Mouse (Mus musculus) ovary, adult 18-20 months (tissue): ENCODE data around the gene Gm20547.
"Not testable (repeated sequence)": the region's sequence is repeated elsewhere in the genome, so short reads cannot be mapped to it uniquely, and the experiment has no call there.

ENCODE experiments used
- DNase-seq: peaks from one replicate; pipeline ENCODE4 v3.0.0; 2022; ENCODE audit warnings: low spot score, mixed read lengths

Gene Gm20547

DNA sequence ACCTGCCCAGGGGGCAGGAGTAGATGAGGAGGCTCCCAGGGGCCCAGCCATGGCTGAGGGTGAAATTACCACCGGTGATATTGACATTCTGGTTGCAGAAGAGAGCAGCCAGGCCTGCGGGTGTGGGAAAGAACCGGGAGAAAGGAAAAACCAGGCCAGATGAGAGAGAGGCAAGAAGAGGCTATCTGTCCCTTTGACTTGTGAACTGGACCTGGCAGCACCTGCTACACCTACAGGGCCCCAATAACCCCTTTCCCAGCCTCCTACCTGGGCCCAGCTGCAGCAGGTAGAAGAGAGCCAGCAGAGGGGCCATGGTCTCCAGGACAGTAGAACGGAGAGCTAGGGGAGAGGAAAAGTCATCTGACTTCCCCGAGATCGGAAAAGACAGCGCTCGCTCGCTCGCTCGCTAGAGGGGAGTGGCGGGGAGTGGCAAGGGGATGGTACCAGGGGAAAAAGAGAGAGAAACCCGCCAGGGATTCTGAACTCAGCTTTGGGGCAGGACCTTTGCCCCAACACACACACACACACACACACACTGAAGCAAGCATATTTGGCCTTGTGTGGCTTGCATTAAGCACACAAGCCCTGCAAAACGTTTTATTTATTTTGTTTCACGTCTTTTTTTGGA is at the start of gene Gm20547:
TSS of gene Gm20547 (minus strand) at position 360 of the 628 bp plus-strand sequence.
- no peak for DNase-seq

DNA sequence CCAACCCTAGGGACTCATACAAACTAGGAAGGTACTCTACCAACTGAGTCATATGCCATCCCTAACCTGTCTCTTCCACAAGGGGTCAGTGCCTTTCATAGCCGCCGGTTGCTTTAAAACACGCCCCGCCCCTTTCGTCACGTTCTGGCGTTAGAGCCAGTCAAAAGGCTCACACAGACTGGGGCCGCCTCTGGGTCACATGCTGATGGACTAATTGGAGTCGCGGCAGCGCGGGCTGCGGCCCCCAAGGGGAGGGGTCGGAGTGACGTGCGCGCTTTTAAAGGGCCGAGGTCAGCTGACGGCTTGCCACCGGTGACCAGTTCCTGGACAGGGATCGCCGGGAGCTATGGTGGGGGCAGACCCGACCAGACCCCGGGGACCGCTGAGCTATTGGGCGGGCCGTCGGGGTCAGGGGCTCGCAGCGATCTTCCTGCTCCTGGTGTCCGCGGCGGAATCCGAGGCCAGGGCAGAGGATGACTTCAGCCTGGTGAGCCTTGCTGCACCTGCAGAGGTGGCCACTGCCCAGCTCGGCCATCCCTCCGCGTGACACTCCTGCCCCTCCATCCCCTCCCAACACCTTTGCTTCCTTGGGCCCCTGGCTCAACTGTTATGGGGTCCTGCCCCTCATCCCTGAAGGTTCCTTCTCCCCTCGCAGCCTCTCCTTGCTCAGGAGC is 49.4 kb upstream of the Gm20547 start, which contains the start of gene Neu1:
TSS of gene Neu1 (plus strand) at position 193 of the 674 bp plus-strand sequence.
- DNase-seq = peak; percentile 97

DNA sequence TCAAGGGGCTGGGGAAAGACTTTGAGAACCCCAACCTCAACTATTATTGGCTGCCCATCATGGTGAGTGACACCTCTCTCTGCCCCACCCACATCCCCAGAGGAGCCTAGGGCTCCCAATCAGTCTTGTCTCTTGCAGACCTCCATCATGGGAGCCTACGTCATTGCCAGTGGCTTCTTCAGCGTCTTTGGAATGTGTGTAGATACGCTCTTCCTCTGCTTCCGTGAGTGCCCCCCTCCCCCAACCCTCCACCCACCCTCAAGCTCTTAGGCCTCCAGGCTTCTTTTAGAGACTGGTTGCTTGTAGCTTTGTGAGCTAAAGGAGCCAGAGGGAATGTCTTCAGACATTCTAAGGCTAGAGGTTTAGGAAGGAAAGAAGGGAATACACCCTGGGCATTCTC is 47.0 kb upstream of the Gm20547 start:
- DNase-seq = no peak

DNA sequence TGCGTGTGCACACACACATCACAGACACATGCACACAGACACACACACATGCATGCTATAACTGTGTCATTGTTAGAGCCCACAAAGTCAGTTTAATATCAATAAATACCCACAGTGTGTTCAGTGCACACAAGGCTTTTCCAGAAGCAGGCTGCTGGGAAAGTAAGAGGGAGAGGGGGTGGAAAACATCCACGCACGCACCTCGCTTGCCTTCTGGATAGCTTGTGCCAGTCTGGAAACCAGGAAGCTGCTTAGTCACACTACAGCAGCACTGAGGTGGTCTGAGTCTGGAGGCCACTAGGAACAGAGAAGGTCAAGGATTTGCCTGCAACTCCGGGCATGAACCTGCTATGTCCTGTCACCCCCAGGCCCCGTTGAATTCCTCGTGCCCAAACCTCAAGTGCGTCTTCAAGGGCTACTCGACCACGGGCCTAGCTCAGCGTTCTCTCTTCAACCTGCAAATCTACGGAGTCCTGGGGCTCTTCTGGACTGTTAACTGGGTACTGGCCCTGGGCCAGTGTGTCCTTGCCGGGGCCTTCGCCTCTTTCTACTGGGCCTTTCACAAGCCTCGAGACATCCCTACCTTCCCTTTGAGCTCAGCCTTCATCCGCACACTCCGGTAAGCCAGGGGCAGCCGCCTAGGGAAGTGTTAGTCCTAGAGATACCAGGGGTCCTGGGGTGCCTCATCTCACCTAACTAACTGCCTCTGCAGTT is 45.6 kb upstream of the Gm20547 start:
- no peak for DNase-seq

DNA sequence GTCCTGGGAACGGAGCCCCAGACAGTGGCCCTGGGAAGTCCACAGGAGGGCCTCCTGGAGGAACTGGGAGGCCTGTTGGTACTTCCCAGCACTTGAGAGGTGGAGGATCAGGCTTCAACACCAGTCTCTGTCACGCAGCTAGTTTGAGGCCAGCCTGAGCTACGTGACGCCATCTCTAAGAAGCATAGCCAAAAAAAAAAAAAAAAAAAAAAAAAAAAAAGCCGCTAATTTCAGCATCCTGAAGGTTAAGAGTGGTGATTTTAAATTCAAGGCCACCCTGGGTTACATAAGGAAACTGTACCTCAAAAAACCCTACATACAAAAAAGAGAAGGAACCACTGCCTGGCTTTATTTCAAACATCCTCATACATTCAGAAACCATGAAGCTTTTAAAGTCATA is 42.4 kb upstream of the Gm20547 start:
- no peak for DNase-seq

DNA sequence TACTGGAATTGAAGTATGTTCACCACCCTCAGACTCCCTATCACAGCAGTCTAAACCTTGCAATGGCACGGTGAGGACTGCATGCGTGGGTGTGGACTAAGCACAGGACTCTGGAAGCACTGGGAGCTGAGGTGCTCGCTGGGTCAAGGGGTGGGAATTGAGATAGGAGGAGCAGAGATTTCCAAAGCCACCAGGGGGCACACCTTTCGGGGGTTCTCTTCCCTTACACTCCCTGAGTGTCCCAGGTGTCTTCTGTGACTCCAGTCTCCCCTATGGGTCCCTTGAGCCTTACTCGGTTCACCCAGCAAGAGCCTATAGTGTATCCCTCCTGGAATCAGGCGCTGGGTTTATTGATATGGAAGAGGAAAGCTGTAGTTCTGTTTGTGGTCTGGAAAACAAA is 41.1 kb upstream of the Gm20547 start:
- DNase-seq = no peak

DNA sequence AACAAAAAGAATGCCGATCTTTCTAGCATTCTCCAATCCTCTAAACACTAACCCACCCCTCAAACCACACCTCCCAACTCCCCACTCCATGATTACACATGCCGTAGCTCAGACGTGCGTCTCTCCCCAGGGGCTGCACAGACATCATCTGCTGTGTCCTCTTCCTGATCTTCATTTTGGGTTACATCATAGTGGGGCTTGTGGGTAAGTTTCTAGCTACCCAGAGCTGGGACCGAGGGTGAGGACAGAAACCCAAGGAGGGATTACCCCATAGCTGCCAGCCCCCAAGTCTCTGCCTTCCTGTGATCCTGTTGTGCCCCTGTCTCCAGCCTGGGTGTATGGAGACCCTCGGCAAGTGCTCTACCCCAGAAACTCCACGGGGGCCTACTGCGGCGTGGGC is 35.3 kb upstream of the Gm20547 start:
- no peak for DNase-seq

DNA sequence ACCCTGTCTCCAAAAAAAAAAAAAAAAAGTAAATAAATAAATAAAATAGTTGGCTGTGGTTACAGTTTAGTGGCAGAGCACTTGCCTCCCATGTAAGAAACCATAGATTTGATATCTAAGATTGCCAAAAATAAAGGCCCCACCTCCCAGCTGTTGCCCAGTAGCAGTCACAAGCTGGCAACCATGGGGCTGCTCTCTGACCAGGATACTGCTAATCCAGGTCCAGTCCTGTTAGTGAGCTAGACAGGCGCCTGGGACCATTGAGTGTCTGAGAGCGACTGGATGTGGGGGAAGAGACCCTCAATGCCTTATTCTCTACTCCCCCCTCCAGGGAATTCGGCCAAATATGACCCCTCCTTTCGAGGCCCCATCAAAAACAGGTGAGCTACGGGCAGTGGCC is 34.5 kb upstream of the Gm20547 start:
- no peak for DNase-seq

DNA sequence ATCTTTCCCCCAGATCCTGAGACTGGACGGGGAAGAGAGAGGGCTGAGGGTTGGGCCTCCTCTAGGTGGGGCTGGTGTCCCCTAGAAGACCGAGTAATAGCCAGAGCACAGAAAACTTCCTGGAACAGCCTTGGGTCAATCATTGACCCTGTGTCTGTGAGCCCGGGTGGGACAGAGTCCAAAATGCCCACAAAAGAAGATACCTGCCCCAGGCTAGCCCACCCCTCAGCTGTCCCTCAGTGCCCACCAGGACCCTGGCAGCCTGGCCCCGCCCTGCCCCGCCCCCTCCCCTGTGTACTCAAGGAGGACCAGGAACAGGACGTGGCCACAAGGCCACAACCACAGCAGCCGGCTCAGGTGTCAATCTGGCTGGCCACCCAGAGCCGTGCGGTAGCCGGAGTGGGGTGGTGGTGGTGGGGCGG is 33.6 kb upstream of the Gm20547 start:
- no peak for DNase-seq

DNA sequence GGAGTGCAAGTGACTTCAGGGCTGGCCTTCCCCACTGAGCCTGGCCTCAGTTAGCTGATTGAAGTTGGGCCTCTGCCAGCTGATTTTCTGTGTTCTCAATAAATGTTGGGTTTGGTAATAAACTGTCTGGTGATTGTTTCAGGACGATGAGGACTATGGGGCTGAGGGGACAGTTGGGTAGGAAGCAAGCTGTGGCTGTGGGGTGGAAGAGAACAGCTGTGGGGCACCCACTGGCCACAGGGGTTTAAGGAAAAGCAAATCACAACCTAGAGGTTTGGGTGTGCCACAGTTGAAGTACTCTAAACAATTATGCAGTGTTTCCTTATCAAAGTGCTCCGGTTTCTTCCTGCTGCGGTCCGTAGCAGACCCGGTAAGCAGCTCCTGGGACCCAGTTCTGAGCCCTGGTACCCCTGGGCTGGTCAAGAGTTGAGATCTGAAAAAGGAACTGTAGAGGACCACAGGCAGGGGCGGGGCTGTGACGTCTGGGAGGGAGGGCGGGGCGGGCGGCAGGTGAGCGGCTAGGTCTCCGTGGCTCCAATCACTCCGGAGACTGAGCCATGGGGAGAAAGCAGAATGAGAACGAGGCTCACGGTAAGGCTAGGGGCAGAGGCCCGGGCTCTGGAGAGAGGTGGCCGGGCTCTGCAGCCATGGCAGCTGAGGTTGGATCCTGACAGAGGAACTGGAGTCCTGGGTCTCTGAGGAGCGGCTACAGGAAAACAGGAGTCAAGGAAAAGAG is 32.3 kb upstream of the Gm20547 start, which contains the start of gene Slc44a4:
TSS of gene Slc44a4 (plus strand) at position 537 of the 736 bp plus-strand sequence.
- DNase-seq = no peak

DNA sequence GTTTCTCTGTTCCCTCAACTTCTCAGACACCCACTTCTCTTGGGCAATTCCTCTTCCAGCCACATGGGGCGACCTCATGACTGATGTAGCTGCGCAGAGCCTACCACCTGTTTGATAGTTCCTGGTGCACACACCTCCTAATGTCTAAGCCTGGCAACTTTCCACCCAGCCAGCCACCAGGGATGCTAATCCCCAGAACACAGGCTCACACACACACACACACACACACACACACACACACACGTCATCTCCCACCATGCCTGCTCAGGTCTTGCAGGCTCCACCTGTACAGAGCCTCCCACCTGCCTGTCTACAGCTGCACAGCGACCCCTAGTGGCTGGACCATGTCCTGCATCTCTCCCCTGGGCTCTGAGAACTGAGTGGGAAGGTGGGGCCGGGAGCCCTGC is 30.1 kb upstream of the Gm20547 start:
- DNase-seq = no peak

DNA sequence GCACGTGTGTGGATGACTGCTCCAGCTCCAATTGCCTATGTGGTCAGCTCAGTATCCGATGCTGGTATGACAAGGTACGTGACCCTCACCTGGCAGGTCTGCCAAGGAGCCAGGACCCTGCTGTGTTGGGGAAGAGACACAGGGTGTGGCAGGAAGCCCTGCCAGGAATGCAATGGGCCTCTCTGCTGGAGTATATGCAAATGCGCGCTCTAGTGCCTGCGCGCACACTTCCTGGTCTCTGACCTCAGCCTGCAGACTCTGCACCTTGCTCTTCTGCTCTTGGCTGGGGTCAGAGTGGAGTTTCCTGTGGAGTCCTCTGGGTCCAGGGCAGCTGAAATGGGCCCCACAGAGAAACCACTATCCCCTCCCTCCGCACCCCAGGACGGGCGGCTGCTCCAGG is 29.1 kb upstream of the Gm20547 start:
- no peak for DNase-seq

DNA sequence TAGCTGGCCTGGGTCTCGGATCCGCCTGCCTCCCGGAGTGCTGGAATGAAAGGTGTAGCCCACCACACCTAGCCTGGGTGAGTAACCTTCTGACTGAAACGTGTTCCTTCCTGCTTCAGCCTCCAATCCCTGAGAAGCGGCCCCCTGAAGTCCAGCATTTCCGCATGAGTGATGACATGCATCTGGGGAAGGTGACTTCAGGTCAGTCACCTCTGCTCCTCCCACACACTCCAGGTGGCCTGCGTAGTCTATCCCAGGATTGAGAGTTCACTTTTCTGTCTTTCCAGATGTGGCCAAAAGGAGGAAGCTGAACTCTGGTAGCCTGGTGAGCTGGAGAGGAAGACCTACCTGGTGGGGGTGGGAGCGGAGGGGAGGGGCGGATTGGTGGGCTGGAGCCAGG is 21.1 kb upstream of the Gm20547 start:
- no peak for DNase-seq

DNA sequence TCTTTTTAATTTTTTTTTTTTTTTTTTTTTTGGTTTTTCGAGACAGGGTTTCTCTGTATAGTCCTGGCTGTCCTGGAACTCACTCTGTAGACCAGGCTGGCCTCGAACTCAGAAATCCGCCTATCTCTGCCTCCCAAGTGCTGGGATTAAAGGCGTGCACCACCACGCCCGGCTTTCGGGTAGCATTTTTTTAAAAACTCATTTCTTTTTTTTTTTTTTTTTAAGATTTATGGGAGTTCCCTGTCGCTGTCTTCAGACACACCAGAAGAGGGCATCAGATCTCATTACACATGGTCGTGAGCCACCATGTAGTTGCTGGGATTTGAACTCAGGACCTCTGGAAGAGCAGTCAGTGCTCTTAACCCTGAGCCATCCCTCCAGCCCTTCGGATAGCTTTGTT is 20.1 kb upstream of the Gm20547 start:
- not testable (repeated sequence) for DNase-seq

DNA sequence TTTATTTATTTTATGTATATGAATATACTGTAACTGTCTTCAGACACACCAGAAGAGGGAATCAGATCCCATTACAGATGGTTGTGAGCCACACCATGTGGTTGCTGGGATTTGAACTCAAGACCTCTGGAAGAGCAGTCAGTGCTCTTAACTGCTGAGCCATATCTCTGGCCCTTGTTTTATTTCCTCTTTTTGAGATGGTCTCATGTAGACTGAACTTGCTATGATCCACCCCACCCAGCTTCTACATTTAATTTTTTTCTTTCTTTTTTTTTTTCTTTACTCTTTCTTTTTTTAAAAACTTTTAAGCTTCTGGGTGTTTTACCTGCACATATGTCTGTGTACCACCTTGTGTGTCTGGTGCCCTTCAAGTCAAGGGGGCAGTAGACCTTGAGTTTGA is 19.0 kb upstream of the Gm20547 start:
- not testable (repeated sequence) for DNase-seq

DNA sequence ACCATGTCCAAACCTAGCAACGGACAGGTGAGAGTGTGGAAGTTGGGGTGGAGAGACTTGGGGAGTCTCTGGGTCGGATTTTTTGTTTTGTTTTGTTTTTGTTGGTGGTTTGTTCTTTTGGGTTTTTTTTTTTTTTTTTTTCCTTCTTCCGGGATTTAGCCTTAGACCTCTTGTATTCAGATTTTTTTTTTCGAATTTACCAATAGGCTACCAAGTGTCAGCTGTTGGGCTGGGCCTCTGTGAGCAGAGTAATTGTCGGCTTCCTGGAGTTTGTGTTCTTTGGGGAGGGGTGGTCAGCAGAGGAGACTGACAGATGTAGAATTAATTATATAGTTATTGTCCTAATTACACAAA is 18.0 kb upstream of the Gm20547 start:
- no peak for DNase-seq

DNA sequence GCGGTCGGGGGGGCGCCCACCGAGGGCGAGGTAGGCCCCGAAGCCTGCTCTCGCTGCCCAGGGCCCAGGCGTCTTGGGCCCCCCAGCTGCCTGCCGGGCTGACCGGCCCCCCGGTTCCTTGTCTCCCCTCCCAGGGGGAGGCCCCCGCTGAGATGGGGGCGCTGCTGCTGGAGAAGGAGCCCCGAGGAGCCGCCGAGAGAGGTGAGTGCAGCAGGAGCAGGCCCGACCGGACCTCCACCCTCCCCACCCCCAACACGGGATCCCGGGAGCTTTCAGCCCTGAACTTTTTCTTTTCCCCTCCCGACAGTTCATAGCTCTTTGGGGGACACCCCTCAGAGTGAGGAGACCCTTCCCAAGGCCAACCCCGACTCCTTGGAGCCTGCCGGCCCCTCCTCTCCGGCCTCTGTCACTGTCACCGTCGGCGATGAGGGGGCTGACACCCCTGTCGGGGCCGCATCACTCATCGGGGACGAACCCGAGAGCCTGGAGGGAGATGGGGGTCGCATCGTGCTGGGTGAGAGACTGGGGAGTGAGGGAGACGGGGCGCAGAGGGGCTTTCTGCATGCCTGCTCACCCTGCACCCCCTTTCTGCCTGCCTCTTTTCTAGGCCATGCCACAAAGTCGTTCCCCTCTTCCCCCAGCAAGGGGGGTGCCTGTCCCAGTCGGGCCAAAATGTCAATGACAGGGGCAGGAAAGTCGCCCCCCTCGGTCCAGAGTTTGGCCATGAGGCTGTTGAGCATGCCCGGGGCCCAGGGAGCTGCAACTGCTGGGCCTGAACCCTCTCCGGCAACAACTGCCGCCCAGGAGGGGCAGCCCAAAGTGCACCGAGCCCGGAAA is 17.4 kb upstream of the Gm20547 start:
- no peak for DNase-seq

DNA sequence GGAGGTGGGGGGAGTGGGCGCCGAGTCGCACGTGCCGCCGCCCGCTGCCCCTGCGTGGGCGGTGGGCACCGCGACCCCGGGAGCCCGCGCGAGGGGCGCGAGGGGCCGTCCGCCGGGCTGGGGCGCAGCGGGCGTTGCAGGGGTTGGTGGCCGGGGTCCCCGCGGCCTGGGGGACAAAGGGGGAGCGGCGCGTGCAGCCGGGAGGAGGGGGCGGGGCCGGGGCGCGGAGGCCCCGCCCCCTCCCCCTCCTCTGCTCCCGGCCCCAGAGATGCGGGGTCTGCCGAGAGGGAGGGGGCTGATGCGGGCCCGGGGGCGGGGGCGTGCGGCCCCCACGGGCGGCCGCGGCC is 16.8 kb upstream of the Gm20547 start:
- DNase-seq = no peak

DNA sequence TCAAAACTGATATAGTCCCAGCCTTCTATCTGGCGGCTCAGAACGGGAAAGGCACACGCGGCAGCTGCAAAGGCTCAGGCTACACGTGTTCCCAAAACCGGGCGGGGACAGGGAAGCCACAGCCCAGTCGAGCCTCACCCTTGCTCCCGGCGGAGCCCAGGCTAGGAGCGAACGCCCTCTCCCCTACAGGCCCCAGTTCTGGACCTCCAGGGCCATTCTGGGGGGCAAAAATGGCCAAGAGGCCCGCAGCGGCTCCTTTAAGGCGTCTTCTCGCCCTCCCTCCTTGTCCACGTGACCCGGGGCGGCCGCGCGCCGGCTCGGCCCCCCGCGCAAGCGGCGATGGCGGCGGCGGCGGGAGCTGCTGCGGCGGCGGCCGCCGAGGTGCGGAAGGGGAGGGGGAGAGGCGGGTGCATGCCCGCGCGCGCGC is 16.3 kb upstream of the Gm20547 start, which contains the start of the genes C2 and Ehmt2:
TSS of gene C2 (minus strand) at position 106 of the 427 bp plus-strand sequence.
TSS of gene Ehmt2 (plus strand) at position 310 of the 427 bp plus-strand sequence.
- peak; percentile 74 for DNase-seq

DNA sequence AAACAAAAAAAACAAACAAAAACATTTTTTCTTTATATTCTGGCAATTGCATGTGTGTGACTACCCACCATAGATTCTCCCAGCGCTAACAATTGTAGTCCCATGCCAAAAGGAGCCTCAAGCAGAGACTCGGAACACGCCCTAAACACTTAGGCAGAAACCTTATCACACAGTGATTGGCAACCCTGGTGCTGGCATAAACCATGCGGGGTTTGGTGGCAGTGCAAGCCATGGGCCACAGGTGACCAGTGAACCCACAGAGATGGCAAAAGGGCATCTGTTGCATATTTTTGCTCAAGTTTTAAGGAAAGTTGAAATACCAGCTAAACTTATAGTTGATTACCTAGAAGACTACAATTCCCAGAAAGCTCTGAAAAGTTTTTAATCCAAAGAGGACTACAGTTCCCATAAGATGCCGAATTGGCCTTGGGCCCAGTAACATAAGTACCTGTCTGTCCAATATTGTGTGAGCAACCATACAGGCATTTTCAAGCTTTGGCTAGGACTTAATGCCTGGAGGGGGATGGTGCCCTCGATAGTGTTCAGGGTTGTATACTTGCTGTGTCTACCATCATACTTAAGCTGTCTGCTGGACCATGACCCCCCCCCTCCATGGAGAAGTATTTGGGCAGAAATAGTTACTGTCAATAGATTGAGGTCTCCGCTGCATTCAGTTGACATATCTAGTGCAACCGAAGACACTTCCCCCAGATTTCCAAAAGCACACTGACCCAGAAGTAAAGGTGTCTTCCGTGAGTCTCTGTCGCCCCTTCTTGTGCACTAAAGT is 15.7 kb upstream of the Gm20547 start:
- no peak for DNase-seq

DNA sequence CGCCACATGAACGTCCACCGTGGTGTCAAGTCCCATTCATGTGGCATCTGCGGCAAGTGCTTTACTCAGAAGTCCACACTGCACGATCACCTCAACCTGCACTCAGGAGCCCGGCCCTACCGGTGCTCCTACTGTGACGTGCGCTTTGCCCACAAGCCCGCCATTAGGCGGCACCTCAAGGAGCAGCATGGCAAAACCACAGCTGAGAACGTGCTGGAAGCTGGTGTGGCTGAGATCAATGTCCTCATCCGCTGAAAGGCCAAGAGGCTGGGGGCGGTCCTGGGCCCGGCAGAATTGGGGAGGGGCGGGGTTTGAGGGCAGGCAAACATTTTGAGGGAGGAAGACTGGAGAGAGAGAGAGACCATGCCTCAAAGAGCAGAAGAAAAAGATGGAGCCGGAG is 14.5 kb upstream of the Gm20547 start:
- DNase-seq = no peak
